Mouse (Mus musculus) fibroblast of lung, adult 2 months (primary cell): ENCODE measurements at regions not wholly inside any gene's neighbourhood (a gene's known extent, or its start where the extent isn't known, plus 50 kb on each side); places are given as distances from the start of the nearest gene placed in this dataset.

Experiments used
- DNase-seq: peaks from one replicate; pipeline ENCODE4 v3.0.0-alpha.2; 2011; ENCODE audit warnings: low read depth

GRCm38 (mm10) chr1:183865111-183865510 is 148.0 kb upstream of the Dusp10 start:
- DNase-seq = peak; percentile 57

DNA sequence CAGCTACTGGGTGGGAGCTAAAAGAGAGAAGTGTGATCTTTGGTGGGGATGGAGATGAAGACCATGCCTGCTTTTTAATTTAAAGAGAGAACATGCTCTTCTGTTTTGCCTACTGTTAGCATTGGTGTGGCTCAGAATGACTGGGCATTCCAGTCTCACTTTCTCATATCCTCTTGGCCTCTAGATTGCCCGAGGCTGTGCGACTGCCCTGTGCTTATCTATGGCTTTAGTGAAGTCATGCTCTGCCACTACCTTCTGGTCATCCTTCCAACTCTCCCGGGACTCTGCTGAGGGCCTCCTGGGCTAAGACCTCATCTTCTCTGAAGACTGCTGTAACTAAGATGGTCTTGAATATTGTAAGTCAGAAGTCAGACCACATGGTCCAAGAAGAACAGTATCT is 147.5 kb upstream of the Dusp10 start:
- DNase-seq = peak; percentile 18

DNA sequence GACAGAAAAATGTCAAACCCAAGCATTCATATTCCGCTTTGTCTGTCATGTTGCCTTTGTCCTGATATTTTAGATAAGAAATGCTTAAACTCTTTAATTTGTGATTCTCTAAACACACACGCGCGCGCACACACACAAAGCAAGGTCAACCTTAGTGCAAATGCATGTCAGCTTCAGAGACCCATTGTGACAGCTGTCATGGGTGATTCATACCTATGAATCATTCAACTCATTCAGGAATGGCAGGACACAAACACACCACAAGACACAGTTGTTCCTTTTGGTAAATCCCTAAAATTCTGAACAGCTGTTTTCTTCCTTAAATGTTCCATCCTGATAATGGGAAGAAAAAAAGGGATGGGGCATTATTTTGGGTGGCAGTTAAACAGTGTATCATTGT is 144.1 kb upstream of the Dusp10 start:
- DNase-seq = no peak

DNA sequence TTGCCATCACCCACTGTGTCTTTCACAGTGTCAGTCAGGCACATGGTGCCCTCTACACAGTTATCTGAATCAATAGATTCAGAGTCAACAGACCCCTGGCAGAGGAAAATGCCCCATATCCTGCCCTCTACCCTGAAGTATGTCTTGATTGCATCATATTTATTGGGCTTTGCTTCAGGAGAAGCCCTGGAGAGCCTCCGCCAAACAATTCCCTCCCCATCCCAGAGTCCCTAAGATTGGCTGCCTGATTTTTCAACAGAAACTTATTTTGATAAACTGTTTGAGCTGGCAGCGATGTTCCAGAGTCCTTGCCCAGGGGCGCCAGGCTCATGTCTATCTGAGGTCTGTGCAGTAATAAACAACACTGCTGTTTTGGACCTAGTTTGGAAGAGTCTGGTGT is 117.2 kb upstream of the Dusp10 start:
- no peak for DNase-seq

- DNase-seq = no peak
These were observed 115.0 kb upstream of the Dusp10 start for GRCm38 (mm10) chr1:183898091-183898490.

DNA sequence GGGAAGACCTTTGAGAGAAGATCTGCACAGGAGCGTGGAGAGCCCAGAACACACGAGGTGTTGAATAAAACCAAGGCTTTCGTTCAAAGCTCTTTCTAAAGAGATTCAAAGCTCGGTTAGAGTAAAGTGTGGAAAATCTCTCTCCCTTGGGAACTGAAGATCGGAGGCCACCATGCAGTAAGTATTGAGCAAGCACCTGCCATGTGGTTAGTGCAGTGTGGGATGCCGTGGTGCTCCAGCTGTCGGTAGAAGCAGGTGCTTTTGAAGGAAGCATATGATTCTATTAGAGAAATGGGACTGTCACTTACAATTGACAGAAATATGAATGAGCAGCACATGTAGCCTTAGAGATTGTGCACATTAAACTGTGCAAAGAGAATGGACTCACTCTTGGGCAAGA is 108.5 kb upstream of the Dusp10 start:
- DNase-seq = no peak

GRCm38 (mm10) chr1:183905345-183906142 is 107.6 kb upstream of the Dusp10 start:
- DNase-seq = peak; percentile 85

GRCm38 (mm10) chr1:183917656-183918055 is 95.4 kb upstream of the Dusp10 start:
- peak; percentile 42 for DNase-seq

GRCm38 (mm10) chr1:183921262-183921661 is 91.8 kb upstream of the Dusp10 start:
- DNase-seq = peak; percentile 75

DNA sequence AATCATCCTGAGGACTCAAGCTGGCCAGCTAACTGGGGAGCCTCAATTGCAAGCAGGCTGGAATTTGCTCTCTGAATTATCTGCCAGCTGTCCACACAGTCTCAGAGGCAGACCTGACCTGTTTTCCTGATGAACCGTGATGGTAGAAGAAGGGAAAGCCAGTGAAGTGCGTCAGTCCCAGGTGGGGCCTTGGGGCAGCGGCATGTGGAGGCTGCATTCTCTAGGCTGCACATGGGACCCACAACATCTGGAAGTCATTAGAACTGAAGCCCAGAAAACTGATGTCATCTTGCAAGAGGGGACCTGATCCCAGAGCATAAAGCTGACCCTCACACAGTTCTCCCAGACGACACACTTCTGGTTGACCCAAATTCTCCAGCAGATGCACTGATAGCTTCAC is 84.6 kb upstream of the Dusp10 start:
- no peak for DNase-seq

GRCm38 (mm10) chr1:183930363-183930982 is 82.6 kb upstream of the Dusp10 start:
- no peak for DNase-seq

GRCm38 (mm10) chr1:183931141-183931540 is 82.0 kb upstream of the Dusp10 start:
- DNase-seq = no peak

DNA sequence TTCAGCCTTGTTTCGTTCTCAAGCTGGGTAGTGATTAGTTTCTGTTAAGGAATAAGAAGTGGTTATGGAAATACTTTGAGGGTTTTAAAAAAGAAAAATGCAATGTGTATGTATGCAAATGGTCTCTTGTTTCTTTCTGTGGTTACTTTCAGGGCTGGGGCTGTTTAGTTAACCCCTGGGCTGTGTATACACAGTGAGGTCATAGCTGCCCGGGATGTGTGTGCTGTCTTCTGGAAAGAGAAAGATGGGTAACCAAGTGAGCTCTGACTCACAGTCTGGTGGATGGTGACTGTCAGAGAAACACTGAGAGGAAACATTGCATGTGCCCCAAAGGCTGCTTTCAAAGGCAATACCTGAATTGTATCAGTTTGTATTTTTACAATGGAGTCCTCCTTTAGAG is 79.3 kb upstream of the Dusp10 start:
- DNase-seq = no peak

GRCm38 (mm10) chr1:183937166-183937565 is 75.9 kb upstream of the Dusp10 start:
- DNase-seq = no peak

GRCm38 (mm10) chr1:183938361-183938760 is 74.7 kb upstream of the Dusp10 start:
- DNase-seq = no peak

- no peak for DNase-seq
These were observed 72.4 kb upstream of the Dusp10 start for GRCm38 (mm10) chr1:183940706-183941105.

DNA sequence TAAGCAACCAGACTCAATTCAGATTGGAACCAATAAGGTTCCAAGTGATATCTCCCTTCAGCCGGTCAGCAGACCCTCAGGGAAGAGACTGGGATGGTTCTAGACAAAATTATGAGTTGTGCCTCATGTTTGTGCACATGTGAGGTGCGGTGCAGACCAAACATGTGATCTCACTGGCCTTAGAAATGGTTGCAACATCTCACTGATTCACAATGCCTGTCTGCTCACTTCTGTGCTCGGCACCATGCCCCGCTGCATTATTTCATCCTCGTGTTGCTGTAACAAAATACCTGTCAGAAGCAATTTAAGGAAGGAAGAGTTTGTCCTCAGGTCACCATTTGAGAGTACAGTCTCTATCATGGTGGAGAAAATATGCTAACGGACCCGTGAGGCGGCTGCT is 66.9 kb upstream of the Dusp10 start:
- DNase-seq = no peak

- DNase-seq = no peak
These were observed 66.0 kb upstream of the Dusp10 start for GRCm38 (mm10) chr1:183947066-183947465.

DNA sequence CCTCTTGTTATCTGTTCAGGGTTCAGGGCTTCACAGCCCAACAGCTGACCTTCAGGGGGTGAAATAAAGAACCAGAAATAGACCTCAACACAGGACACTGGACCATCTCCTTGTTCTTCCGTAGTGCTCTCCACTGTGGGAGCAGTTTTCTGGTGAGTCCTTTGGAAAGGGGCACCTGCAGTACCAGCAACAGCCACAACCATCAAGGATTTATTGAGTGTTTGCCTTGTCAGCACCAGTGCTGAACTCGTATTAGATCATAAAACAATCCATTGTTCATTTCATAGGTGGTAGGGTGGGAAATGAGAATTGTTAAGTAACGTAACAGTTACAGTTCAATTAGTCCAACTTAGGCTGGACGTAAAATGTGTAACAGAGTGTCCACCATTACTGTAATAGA is 63.9 kb upstream of the Dusp10 start:
- no peak for DNase-seq

DNA sequence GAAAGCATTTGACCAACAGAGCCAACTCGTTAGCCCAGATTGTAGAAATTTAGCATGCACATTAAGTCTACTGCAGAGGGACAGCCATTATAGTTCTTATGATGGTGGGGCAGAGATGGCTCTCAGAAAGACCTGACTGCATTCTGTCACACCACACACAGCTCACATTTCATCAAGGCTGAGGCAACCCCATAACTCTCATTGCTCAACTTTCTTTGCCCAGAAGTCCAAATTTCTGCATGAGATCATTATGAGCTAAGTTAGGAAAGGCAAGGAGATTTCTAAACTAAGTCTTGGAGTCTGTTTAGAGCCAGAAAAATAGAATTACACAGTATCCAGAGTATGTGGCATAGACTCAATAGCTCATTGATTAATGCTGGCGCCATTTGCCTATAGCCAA is 59.0 kb upstream of the Dusp10 start:
- DNase-seq = no peak

- no peak for DNase-seq
These were observed 56.7 kb upstream of the Dusp10 start for GRCm38 (mm10) chr1:183956391-183956790.

- no peak for DNase-seq
These were observed 51.7 kb upstream of the Dusp10 start for GRCm38 (mm10) chr1:183961383-183961782.

DNA sequence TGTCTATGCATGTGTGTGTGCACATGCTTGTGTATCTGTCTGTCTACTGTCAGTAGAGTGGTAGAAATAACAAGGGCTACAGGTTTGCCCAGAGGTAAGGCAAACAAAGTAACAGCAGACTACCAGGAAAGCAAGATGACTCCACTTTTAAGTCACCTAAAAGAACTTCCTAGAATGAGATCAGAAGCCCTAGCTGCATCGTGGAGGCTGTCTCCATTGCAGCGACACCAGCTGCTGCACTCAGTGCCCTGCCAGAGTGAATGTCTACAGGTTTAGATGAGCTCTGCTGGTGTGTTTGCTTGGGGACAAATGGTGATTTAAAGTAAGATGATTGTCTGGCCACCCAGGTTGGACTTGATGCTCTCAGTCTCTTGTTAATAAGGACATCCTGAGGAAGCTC is 50.6 kb upstream of the Dusp10 start:
- no peak for DNase-seq

DNA sequence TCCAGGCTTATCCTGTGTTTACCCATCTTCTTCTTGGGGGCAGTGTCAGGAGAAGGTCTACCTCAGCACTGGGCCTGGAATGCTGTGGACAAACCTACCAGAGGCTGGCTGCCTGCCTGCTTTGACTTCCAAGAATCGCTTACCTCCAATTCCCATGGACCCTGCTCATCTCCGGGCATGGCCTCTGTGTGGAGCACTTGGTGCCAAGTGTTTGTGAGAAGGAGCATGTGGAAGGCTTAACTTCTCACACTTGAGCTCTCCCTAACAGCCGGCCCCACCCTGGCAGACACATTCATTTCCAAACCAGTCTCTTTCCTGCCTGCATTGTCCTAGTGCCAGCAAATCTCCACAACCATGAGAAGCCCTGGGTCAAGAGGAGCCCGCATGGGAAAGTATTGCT is 49.8 kb upstream of the Dusp10 start:
- no peak for DNase-seq
